Mouse (Mus musculus): ENCODE data around the gene Vps4a. TPM values are rescaled to one million over a fixed set of nuclear protein-coding genes. Genes with fewer than 3 reads are reported as not detected.
"Not testable (repeated sequence)": the region's sequence is repeated elsewhere in the genome, so short reads cannot be mapped to it uniquely, and the experiment has no call there.

Gene Vps4a
- polyA plus RNA-seq, 1 experiment from 2014 or later: 46.1 TPM

GRCm38 (mm10) chr8:107023479-107023878 lies 7.5 kb upstream of the Vps4a start:
- no peak overlapping the region for H3K9ac ChIP-seq
- no peak overlapping the region for H3K27ac ChIP-seq (replicated peaks)
- H3K36me3 ChIP-seq: no peaks in the 10 kb centered on the region
- H3K4me3 ChIP-seq: no peak overlapping the region
- H3K4me2 ChIP-seq: no peak overlapping the region
- no peak for ATAC-seq (ENCODE audit: extremely low read depth, insufficient number of reproducible peaks, low FRiP score, low TSS enrichment)
- H3K9me3 ChIP-seq: no peaks in the 10 kb centered on the region
- H3K4me1 ChIP-seq: no peaks in the 10 kb centered on the region
- H3K27me3 ChIP-seq (replicated peaks): no peaks in the 10 kb centered on the region
- WGBS: 79% methylated on average over 8 of the region's 8 CpGs

- no peaks in the 10 kb centered on the region for H3K27me3 ChIP-seq (replicated peaks)
- peaks cover 21% of the 10 kb centered on the region for H3K4me1 ChIP-seq
- no peak overlapping the region for H3K4me2 ChIP-seq
- H3K9me3 ChIP-seq: no peaks in the 10 kb centered on the region
- H3K36me3 ChIP-seq: no peaks in the 10 kb centered on the region
- no peak overlapping the region for H3K9ac ChIP-seq
- no peak overlapping the region for H3K4me3 ChIP-seq
- no peak for ATAC-seq (ENCODE audit: extremely low read depth, insufficient number of reproducible peaks, low FRiP score, low TSS enrichment)
- 64% methylated on average over 3 of the region's 3 CpGs for WGBS
- no peak overlapping the region for H3K27ac ChIP-seq (replicated peaks)
These were observed 1.7 kb upstream of the Vps4a start for GRCm38 (mm10) chr8:107029310-107029709.

- Histone ChIP-seq H3K9me3 (no peaks in the 10 kb centered on the region), H3K4me3 (no peak overlapping the region), H3K4me2 (no peak overlapping the region), H3K4me1 (peaks cover 21% of the 10 kb centered on the region), H3K27ac (replicated peaks) (no peak overlapping the region), H3K9ac (no peak overlapping the region), H3K27me3 (replicated peaks) (no peaks in the 10 kb centered on the region), H3K36me3 (no peaks in the 10 kb centered on the region)
- WGBS: 61% methylated on average over 5 of the region's 5 CpGs
- no peak for ATAC-seq (ENCODE audit: extremely low read depth, insufficient number of reproducible peaks, low FRiP score, low TSS enrichment)
These were observed 964 bp upstream of the Vps4a start for GRCm38 (mm10) chr8:107030058-107030457.

GRCm38 (mm10) chr8:107031577-107032090 lies 612 bp downstream of the Vps4a start:
- WGBS: under 1% methylated on average over 40 of the region's 40 CpGs
- ATAC-seq (ENCODE audit: extremely low read depth, insufficient number of reproducible peaks, low FRiP score, low TSS enrichment): no peak
- H3K9ac ChIP-seq: peak overlapping the region; percentile 98
- H3K27me3 ChIP-seq (replicated peaks): no peaks in the 10 kb centered on the region
- peak overlapping the region; percentile 93 for H3K4me2 ChIP-seq
- H3K4me3 ChIP-seq: peak overlapping the region; percentile 97
- H3K27ac ChIP-seq (replicated peaks): peak overlapping the region; percentile 80
- no peaks in the 10 kb centered on the region for H3K9me3 ChIP-seq
- H3K4me1 ChIP-seq: peaks cover 21% of the 10 kb centered on the region
- peaks cover 10% of the 10 kb centered on the region for H3K36me3 ChIP-seq

- not testable (repeated sequence) for ATAC-seq (ENCODE audit: extremely low read depth, insufficient number of reproducible peaks, low FRiP score, low TSS enrichment); H3K4me2 ChIP-seq; H3K27ac ChIP-seq (replicated peaks); H3K27me3 ChIP-seq (replicated peaks); H3K9ac ChIP-seq; H3K9me3 ChIP-seq; H3K4me3 ChIP-seq
- Histone ChIP-seq H3K36me3 (peaks cover 22% of the 10 kb centered on the region), H3K4me1 (peaks cover 21% of the 10 kb centered on the region)
- WGBS: 94% methylated on average over 2 of the region's 2 CpGs
These were observed 2.6 kb downstream of the Vps4a start for GRCm38 (mm10) chr8:107033609-107034008.

GRCm38 (mm10) chr8:107035641-107036040 lies 4.6 kb downstream of the Vps4a start:
- Histone ChIP-seq H3K27me3 (replicated peaks) (no peaks in the 10 kb centered on the region), H3K4me3 (no peak overlapping the region), H3K36me3 (peaks cover 43% of the 10 kb centered on the region), H3K4me1 (peaks cover 18% of the 10 kb centered on the region), H3K27ac (replicated peaks) (no peak overlapping the region), H3K9ac (no peak overlapping the region), H3K4me2 (no peak overlapping the region), H3K9me3 (no peaks in the 10 kb centered on the region)
- no peak for ATAC-seq (ENCODE audit: extremely low read depth, insufficient number of reproducible peaks, low FRiP score, low TSS enrichment)
- 90% methylated on average over 3 of the region's 3 CpGs for WGBS

- Histone ChIP-seq H3K4me2 (no peak overlapping the region), H3K9me3 (no peaks in the 10 kb centered on the region), H3K4me1 (peaks cover 18% of the 10 kb centered on the region), H3K36me3 (peaks cover 52% of the 10 kb centered on the region), H3K9ac (no peak overlapping the region), H3K27me3 (replicated peaks) (no peaks in the 10 kb centered on the region), H3K27ac (replicated peaks) (no peak overlapping the region), H3K4me3 (no peak overlapping the region)
- 79% methylated on average over 8 of the region's 8 CpGs for WGBS
- ATAC-seq (ENCODE audit: extremely low read depth, insufficient number of reproducible peaks, low FRiP score, low TSS enrichment): no peak
These were observed 5.6 kb downstream of the Vps4a start for GRCm38 (mm10) chr8:107036626-107037025.

GRCm38 (mm10) chr8:107040632-107041031 lies 9.6 kb downstream of the Vps4a start:
- H3K36me3 ChIP-seq: peaks cover 92% of the 10 kb centered on the region

GRCm38 (mm10) chr8:107045478-107045877 lies 14.5 kb downstream of the Vps4a start:
- no peak overlapping the region for H3K4me2 ChIP-seq
- 86% methylated on average over 6 of the region's 6 CpGs for WGBS

More at GRCm38 (mm10) chr8:107040632-107041031, 9.6 kb downstream of the Vps4a start:
- H3K9ac ChIP-seq: no peak overlapping the region
- no peaks in the 10 kb centered on the region for H3K4me1 ChIP-seq
- no peaks in the 10 kb centered on the region for H3K27me3 ChIP-seq (replicated peaks)
- H3K4me2 ChIP-seq: no peak overlapping the region
- no peaks in the 10 kb centered on the region for H3K9me3 ChIP-seq
- no peak overlapping the region for H3K27ac ChIP-seq (replicated peaks)
- no peak for ATAC-seq (ENCODE audit: extremely low read depth, insufficient number of reproducible peaks, low FRiP score, low TSS enrichment)
- 74% methylated on average over 7 of the region's 7 CpGs for WGBS
- no peak overlapping the region for H3K4me3 ChIP-seq

GRCm38 (mm10) chr8:107046976-107047375 lies 16.0 kb downstream of the Vps4a start:
- 57% methylated on average over 5 of the region's 5 CpGs for WGBS
- Histone ChIP-seq H3K4me1 (peaks cover 22% of the 10 kb centered on the region), H3K27ac (replicated peaks) (peak overlapping the region; percentile 95), H3K4me2 (peak overlapping the region; percentile 96), H3K9ac (peak overlapping the region; percentile 92), H3K9me3 (no peaks in the 10 kb centered on the region), H3K27me3 (replicated peaks) (no peaks in the 10 kb centered on the region), H3K36me3 (peaks cover 81% of the 10 kb centered on the region), H3K4me3 (peak overlapping the region; percentile 93)
- ATAC-seq (ENCODE audit: extremely low read depth, insufficient number of reproducible peaks, low FRiP score, low TSS enrichment): no peak

More at GRCm38 (mm10) chr8:107045478-107045877, 14.5 kb downstream of the Vps4a start:
- H3K4me3 ChIP-seq: no peak overlapping the region
- no peaks in the 10 kb centered on the region for H3K9me3 ChIP-seq
- no peak overlapping the region for H3K9ac ChIP-seq
- H3K4me1 ChIP-seq: peaks cover 22% of the 10 kb centered on the region
- H3K36me3 ChIP-seq: peaks cover 81% of the 10 kb centered on the region
- no peaks in the 10 kb centered on the region for H3K27me3 ChIP-seq (replicated peaks)
- ATAC-seq (ENCODE audit: extremely low read depth, insufficient number of reproducible peaks, low FRiP score, low TSS enrichment): no peak
- no peak overlapping the region for H3K27ac ChIP-seq (replicated peaks)

- Histone ChIP-seq H3K4me2 (peak within 1 kb of the TSS; percentile 96), H3K4me3 (peak within 1 kb of the TSS; percentile 93), H3K27ac (replicated peaks) (peak within 1 kb of the TSS; percentile 95), H3K27me3 (replicated peaks) (no peaks in the 10 kb centered on the region), H3K36me3 (peaks cover 81% of the 10 kb centered on the region), H3K9ac (peak within 1 kb of the TSS; percentile 92), H3K4me1 (peaks cover 22% of the 10 kb centered on the region), H3K9me3 (no peaks in the 10 kb centered on the region)
- under 1% methylated on average over 84 of the region's 87 CpGs for WGBS
- peak; percentile 60 for ATAC-seq (ENCODE audit: extremely low read depth, insufficient number of reproducible peaks, low FRiP score, low TSS enrichment)
These were observed 17.3 kb downstream of the Vps4a start, which contains the start of gene Pdf for GRCm38 (mm10) chr8:107048061-107048941. Gene Pdf, minus strand, starts transcription at chr8:107048614.

Measured in heart, embryonic 13.5 days (tissue).